Mouse (Mus musculus) frontal cortex, adult (tissue): ENCODE data around the gene Nat8f4.
"Not testable (repeated sequence)": the region's sequence is repeated elsewhere in the genome, so short reads cannot be mapped to it uniquely, and the experiment has no call there.

Source experiments
- ATAC-seq: cut with Nextera tagmentation; 2 replicates; pipeline ENCODE4 v1.9.2; 2017; ENCODE audit warnings: mild to moderate bottlenecking, moderate library complexity, mixed read lengths; ENCODE audit not compliant: low TSS enrichment

The Nat8f4 gene

GRCm38 (mm10) chr6:85898596-85899475 lies 5.8 kb downstream of the Nat8f4 start:
- ATAC-seq: not testable (repeated sequence)

DNA sequence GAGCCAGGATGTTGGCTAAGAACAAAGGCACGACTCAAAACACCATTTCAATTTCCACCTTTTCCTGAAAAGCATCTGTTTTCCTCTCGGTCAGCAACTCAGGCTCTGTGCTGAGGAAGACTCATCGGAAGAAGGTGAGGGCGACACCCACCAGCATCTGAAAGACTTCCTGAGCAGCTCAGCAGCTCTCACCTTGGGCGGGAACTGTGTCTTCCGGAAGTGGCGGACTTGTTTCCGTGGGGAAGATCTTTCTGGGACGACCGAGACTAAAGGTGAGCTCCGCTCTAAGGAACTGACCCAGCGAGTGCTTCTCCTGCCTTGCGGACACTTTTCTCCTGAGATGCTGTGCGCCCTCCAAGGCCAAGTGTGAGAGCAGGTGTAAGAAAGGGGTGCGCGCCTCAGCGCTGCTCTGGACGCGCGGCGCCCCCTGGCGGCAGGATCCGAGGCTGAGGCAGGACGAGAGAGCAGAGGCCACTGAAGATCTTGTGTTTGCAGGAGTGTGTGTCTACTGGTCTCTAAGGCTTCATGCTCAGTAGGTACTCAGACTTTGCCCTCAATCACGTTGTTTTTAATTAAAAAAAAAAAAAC lies 9.5 kb downstream of the Nat8f4 start:
- peak; percentile 47; the same call in 1 of the 2 replicates for ATAC-seq

DNA sequence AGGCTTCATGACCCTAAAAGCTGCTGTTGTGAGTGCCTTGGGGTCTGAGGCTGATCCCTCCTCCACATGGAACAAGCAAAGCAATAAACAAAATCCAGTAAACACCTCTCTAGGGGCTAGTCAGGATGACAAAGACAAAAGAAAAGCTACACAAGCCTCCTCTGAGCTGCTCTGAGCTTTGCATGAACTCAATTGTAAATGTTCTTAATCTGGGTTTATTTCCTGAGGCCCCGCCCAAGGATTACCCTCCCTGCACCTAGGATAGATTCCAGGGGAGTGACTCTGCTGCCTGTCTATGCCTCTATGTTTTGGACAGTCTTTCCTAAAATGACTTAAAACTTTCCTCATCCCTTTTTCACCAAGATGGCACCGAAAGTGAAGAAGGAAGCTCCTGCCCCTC lies 15.7 kb downstream of the Nat8f4 start:
- ATAC-seq: no peak

- no peak for ATAC-seq
Observed at GRCm38 (mm10) chr6:85884311-85884710, 20.4 kb downstream of the Nat8f4 start.

- not testable (repeated sequence) for ATAC-seq
Observed at GRCm38 (mm10) chr6:85883246-85883645, 21.4 kb downstream of the Nat8f4 start.

- not testable (repeated sequence) for ATAC-seq
Observed at GRCm38 (mm10) chr6:85869006-85869405, 35.7 kb downstream of the Nat8f4 start, which contains the start of gene Nat8f2. Gene Nat8f2 (minus strand): TSS chr6:85869158.

GRCm38 (mm10) chr6:85867726-85868690 lies 36.7 kb downstream of the Nat8f4 start:
- no peak for ATAC-seq

DNA sequence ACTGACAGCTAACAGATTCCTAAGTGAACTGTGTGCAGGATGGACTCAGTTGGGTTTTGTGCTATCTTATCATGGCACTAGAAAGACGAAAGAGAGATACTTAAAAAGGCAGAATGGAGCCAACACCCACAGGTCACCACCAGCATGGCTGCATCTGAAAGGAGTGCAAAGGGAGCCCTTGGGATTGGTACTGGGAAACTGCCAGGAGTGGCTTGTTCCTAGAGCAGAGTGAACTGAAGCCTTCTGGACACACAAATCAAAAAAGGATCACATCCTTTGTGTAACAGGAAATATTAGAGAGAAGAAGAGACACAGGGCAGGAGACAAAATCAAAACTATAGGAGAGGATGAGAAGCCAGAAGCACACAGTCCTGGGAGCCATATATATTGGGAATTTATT lies 37.7 kb downstream of the Nat8f4 start:
- not testable (repeated sequence) for ATAC-seq

- not testable (repeated sequence) for ATAC-seq
Observed at GRCm38 (mm10) chr6:85866166-85866565, 38.5 kb downstream of the Nat8f4 start.

- not testable (repeated sequence) for ATAC-seq
Observed at GRCm38 (mm10) chr6:85864900-85865639, 39.6 kb downstream of the Nat8f4 start.

DNA sequence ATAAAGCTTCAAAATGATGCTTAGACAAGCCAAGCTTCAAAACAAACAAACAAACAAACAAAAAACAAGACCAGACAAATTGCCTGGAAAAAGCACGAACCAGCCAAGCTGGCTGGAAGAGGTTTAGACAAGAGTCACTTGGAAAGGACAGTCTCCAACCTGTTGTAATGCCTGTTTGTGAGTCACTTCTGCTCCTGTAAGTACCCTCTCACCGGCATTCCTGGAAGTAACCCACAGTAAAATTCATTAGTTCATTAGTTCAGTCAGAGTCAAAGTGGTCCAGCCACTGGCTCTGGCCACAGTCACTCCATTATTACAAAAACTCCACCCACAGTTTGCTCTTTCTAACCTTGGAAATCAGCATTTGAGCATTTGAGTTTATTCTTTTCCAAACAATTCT lies 40.8 kb downstream of the Nat8f4 start:
- ATAC-seq: no peak

DNA sequence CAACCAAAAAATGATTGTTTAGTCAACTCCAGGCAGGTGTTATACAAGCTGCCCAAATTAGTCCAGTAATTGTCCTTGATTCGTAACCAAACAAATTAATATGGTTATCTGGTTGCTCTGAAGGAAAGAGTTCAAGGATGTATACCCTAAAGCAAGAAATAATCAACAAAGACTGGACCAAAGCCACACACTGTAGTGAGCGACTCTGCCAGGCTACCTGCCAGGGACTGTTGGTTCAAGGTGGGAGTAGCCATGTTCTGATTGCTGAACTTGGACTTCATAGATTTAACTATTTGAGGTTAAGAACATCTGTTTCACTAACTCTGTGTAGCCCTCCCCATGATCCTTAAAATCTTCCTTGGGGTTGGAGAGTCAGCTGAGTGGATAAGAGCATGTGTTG lies 41.5 kb downstream of the Nat8f4 start:
- ATAC-seq: no peak

DNA sequence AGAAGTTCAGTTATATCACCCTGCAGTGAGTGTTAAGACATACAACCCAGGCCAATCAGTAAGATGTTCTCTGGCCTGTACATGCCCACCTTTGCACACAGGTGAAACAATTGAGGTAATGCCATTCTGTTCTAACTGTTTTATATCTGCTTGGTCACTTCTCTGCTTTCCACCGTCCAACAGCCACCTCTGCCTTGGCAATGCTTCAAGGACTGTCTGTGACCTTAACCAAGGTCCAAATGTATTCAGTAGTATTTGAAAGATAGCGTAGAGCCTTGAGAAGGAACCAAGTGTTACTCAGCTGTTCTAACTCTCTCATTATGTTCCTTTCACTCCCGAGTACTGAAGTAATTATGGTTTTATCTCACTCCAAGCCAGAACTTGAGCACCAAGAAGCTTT lies 42.1 kb downstream of the Nat8f4 start:
- ATAC-seq: no peak

DNA sequence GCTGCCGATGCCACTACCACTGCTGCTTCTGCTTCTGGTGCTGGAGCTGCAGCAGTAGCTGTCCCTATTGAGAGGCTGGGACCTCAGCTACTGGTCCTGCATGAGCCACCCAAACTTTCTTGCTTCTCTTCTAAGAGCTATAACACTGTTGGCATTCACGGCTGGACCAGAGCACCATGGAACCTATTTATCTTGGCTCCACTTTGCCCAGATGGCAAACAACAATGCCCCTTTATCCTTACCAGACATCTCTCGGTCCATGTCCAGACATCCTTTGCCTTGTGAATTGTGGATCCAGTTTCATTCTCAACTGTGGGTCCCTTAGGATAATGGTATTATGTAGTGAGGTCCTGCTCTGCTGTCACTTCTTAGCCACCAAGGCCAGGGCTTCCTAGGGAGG lies 43.4 kb downstream of the Nat8f4 start:
- no peak for ATAC-seq

- ATAC-seq: peak; percentile 96
Observed at GRCm38 (mm10) chr6:85856194-85856678, 48.4 kb downstream of the Nat8f4 start.

DNA sequence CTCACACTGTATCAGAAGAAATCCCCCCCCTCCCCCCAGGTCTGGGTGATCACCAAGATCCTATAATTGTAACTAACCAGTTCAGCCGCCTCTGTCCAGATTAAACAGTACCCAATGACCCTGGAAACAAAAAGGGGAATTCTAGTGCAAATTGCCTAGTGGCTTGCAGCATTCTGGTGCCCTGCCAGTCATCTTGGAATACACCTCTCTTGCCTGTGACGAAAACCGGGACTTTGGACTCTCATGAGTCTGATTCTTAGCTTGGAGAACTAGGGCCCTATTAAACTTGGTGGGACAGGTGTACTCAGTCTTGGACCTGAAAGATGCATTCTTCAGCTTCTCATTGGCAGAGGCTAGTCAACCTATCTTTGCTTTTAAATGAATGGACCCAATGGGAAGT lies 51.2 kb downstream of the Nat8f4 start:
- no peak for ATAC-seq

DNA sequence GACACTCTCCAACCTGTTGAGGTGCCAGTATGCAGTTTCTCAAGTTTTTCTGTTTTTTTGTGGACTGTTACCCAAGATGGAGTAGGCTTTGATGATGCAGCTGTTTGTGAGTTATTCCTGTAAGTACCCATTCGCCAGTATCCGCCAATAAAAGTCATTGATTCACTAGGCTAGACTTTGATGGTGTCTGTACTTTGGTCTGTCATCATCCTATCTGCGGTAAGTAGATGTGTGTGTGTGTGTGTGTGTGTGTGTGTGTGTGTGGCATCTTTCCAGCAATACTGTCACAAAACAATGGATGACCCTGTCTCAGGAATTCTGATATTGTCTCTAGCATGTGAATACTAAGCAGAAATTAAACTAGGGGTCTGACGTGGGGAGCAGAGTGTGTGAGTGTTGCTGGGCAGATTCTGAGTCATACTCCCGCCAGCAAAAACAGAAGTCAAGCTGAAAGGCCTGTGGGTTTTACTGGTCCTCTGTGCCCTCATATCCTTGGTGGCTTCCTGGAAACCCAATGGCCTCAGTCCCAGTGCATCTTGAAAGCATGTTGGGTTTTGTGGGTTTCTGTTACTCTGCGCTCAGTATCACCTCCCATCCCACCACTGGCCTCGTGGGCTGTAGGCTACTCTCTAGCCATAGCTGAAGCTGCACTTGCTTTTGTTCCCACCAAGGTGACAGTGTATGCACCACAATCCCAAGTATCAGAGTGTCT lies 53.5 kb downstream of the Nat8f4 start:
- ATAC-seq: no peak

GRCm38 (mm10) chr6:85849240-85849639 lies 55.4 kb downstream of the Nat8f4 start:
- no peak for ATAC-seq
